ENCODE assay signal across 29 mouse cellular contexts in genomic region chr1:143631337-143631736, GRCm38 (mm10). TPM values are rescaled to one million over a fixed set of nuclear protein-coding genes. Genes with fewer than 3 reads are reported as not detected.
DNase-seq lines count a peak whose midpoint lies in the region; ATAC-seq and TF ChIP-seq lines count a peak whose summit lies in the region.
"Had no signal": no experiment of that assay in that cellular context is flagged by ENCODE, and none has a peak within 500 bp of the region (broad histone marks: within the 10 kb centered on the region; RNA-seq: fewer than 3 reads in every experiment).

No protein-coding gene starts in this region.

- DNase-seq in liver, adult 2 months (ENCODE audit: extremely low read depth, low read depth, low spot score): peak; percentile 49
- DNase-seq in left cerebral cortex, adult 8-10 months (ENCODE audit: low spot score in 2 of 2): no peak
- no peak for DNase-seq in left cerebral cortex, postnatal 36 days (ENCODE audit: low spot score in 2 of 2)
- DNase-seq in left cerebral cortex, adult 9 months (ENCODE audit: low spot score in 2 of 2): no peak
- DNase-seq: adrenal gland, adult 2 months; cerebellum, adult 8-10 months; cerebellum, postnatal 36 days; heart, postnatal 10 days; kidney, adult 2 months; kidney, postnatal 36 days; right cerebral cortex, postnatal 4 days; thymus, adult 2 months; thymus, postnatal 36 days had no signal

- intact Hi-C loops in left cerebral cortex, postnatal 36 days (cut with DNase I): no loop called here

- H3K4me2 ChIP-seq in intestine, embryonic 15.5 days (replicated peaks): no peak overlapping the region
- H3K4me2 ChIP-seq in intestine, postnatal 0 days (replicated peaks; ENCODE audit: low read depth): no peak overlapping the region
- no peak overlapping the region for H3K4me2 ChIP-seq in liver, embryonic 15.5 days
- H3K4me2 ChIP-seq: embryonic facial prominence, embryonic 15.5 days; heart, embryonic 13.5 days; hindbrain, embryonic 14.5 days; limb, embryonic 15.5 days; midbrain, embryonic 13.5 days; neural tube, embryonic 13.5 days had no signal

- ATAC-seq in intestine, embryonic 15.5 days: peak; percentile 55; the same call in 1 of the 2 replicates
- no peak for ATAC-seq in intestine, postnatal 0 days
- peak; percentile 73; the same call in 1 of the 2 replicates for ATAC-seq in liver, embryonic 15.5 days (ENCODE audit: insufficient read depth)
- ATAC-seq: activated CD4-positive, CD25-positive, alpha-beta regulatory T cell, adult 4 months; forebrain, embryonic 14.5 days; midbrain, embryonic 13.5 days had no signal

- no peak for TF ChIP-seq CTCF in intestine, postnatal 0 days (IDR thresholded peaks at IDR 0.05; ENCODE audit: low read depth)
- no peak for TF ChIP-seq CTCF in liver, adult 2 months (IDR thresholded peaks at IDR 0.05; ENCODE audit: low read depth, low read length)

- H3K9me3 ChIP-seq in intestine, embryonic 15.5 days: no peaks in the 10 kb centered on the region
- H3K9me3 ChIP-seq in intestine, postnatal 0 days (ENCODE audit: control insufficient read depth): no peaks in the 10 kb centered on the region
- no peaks in the 10 kb centered on the region for H3K9me3 ChIP-seq in liver, embryonic 15.5 days (replicated peaks)
- H3K9me3 ChIP-seq: embryonic facial prominence, embryonic 10.5 days; embryonic facial prominence, embryonic 15.5 days; heart, embryonic 13.5 days; limb, embryonic 10.5 days; limb, embryonic 15.5 days; midbrain, embryonic 13.5 days; neural tube, embryonic 13.5 days had no signal

- H3K4me3 ChIP-seq in intestine, embryonic 15.5 days (replicated peaks): no peak overlapping the region
- H3K4me3 ChIP-seq in intestine, postnatal 0 days (ENCODE audit: low read depth, low read length): no peak overlapping the region
- H3K4me3 ChIP-seq in liver, adult 2 months (ENCODE audit: insufficient read depth, low read depth, low read length): no peak overlapping the region
- H3K4me3 ChIP-seq in liver, embryonic 15.5 days (replicated peaks): no peak overlapping the region
- H3K4me3 ChIP-seq: embryonic facial prominence, embryonic 10.5 days; embryonic facial prominence, embryonic 15.5 days; heart, embryonic 13.5 days; layer of hippocampus, adult 2 months; left cerebral cortex, adult 2 months; limb, embryonic 10.5 days; limb, embryonic 15.5 days; midbrain, embryonic 13.5 days; neural tube, embryonic 13.5 days had no signal

- no peaks in the 10 kb centered on the region; the same call in 1 of the 2 replicates for H3K79me2 ChIP-seq in liver, adult 2 months (ENCODE audit: control insufficient read depth, insufficient read depth, low read length)

- no peaks in the 10 kb centered on the region for H3K27me3 ChIP-seq in intestine, embryonic 15.5 days (replicated peaks)
- H3K27me3 ChIP-seq in intestine, postnatal 0 days (replicated peaks; ENCODE audit: control insufficient read depth, insufficient read depth, low read length): no peaks in the 10 kb centered on the region
- H3K27me3 ChIP-seq in liver, adult 2 months (ENCODE audit: control insufficient read depth, insufficient read depth, low read length): no peaks in the 10 kb centered on the region
- H3K27me3 ChIP-seq in liver, embryonic 15.5 days: no peaks in the 10 kb centered on the region
- H3K27me3 ChIP-seq: embryonic facial prominence, embryonic 15.5 days; heart, embryonic 13.5 days; limb, embryonic 15.5 days; midbrain, embryonic 13.5 days; neural tube, embryonic 13.5 days had no signal

- H3K36me3 ChIP-seq in intestine, embryonic 15.5 days: no peaks in the 10 kb centered on the region
- peaks cover 6% of the 10 kb centered on the region; the same call in 1 of the 2 replicates for H3K36me3 ChIP-seq in intestine, postnatal 0 days (ENCODE audit: control insufficient read depth, insufficient read depth)
- peaks cover 5% of the 10 kb centered on the region for H3K36me3 ChIP-seq in liver, adult 2 months (ENCODE audit: control insufficient read depth, insufficient read depth, low read length)
- H3K36me3 ChIP-seq in liver, embryonic 15.5 days (replicated peaks): peaks cover 9% of the 10 kb centered on the region

- H3K27ac ChIP-seq in intestine, embryonic 15.5 days: no peak overlapping the region
- no peak overlapping the region for H3K27ac ChIP-seq in intestine, postnatal 0 days (ENCODE audit: low read depth, low read length)
- H3K27ac ChIP-seq in liver, adult 2 months (replicated peaks; ENCODE audit: insufficient read depth, low read depth, low read length): no peak overlapping the region
- no peak overlapping the region; the same call in 1 of the 2 replicates for H3K27ac ChIP-seq in liver, embryonic 15.5 days (replicated peaks)
- H3K27ac ChIP-seq: embryonic facial prominence, embryonic 10.5 days; embryonic facial prominence, embryonic 15.5 days; heart, embryonic 13.5 days; hindbrain, embryonic 14.5 days; layer of hippocampus, adult 2 months; left cerebral cortex, adult 2 months; limb, embryonic 10.5 days; limb, embryonic 15.5 days; macrophage; midbrain, embryonic 13.5 days; neural tube, embryonic 13.5 days had no signal

- no peak for TF ChIP-seq POLR2A in liver, adult 2 months (IDR thresholded peaks at IDR 0.05; ENCODE audit: extremely low read depth, insufficient read depth, low read length)

- 21% methylated on average over 7 of the region's 7 CpGs for WGBS in intestine, embryonic 15.5 days
- 39% methylated on average over 7 of the region's 7 CpGs for WGBS in intestine, postnatal 0 days
- WGBS in liver, adult 2 months: 28% methylated on average over 7 of the region's 7 CpGs
- WGBS in liver, embryonic 15.5 days (ENCODE audit: insufficient replicate concordance): 67% methylated on average over 7 of the region's 7 CpGs

- H3K4me1 ChIP-seq in intestine, embryonic 15.5 days (replicated peaks): no peaks in the 10 kb centered on the region
- H3K4me1 ChIP-seq in intestine, postnatal 0 days (replicated peaks; ENCODE audit: control insufficient read depth, insufficient read depth, low read length): no peaks in the 10 kb centered on the region
- peaks cover 6% of the 10 kb centered on the region; the same call in 1 of the 2 replicates for H3K4me1 ChIP-seq in liver, adult 2 months (ENCODE audit: control insufficient read depth, insufficient read depth, low read length)
- peaks cover 6% of the 10 kb centered on the region; the same call in 1 of the 2 replicates for H3K4me1 ChIP-seq in liver, embryonic 15.5 days (replicated peaks)
- H3K4me1 ChIP-seq: embryonic facial prominence, embryonic 10.5 days; embryonic facial prominence, embryonic 15.5 days; heart, embryonic 13.5 days; limb, embryonic 10.5 days; limb, embryonic 15.5 days; midbrain, embryonic 13.5 days; neural tube, embryonic 13.5 days had no signal

- H3K9ac ChIP-seq in intestine, embryonic 15.5 days: no peak overlapping the region
- H3K9ac ChIP-seq in intestine, postnatal 0 days (ENCODE audit: low read depth, low read length): no peak overlapping the region
- no peak overlapping the region for H3K9ac ChIP-seq in liver, adult 2 months (ENCODE audit: low read depth, low read length)
- H3K9ac ChIP-seq in liver, embryonic 15.5 days: no peak overlapping the region
- H3K9ac ChIP-seq: embryonic facial prominence, embryonic 15.5 days; heart, embryonic 13.5 days; hindbrain, embryonic 14.5 days; limb, embryonic 15.5 days; midbrain, embryonic 13.5 days; neural tube, embryonic 13.5 days had no signal

RNA-seq across cellular contexts. Expression of gene B3galt2, which starts 9.1 kb away (rescaled TPM):
- polyA plus RNA-seq in intestine, embryonic 15.5 days (2015; fragmentation: Nextera tagmentation; extraction: Ambion mirVana): 0.21 and 0.23 TPM in 2 replicates
- polyA plus RNA-seq in intestine, postnatal 0 days (2015; fragmentation: Nextera tagmentation; extraction: Ambion mirVana): 0.14 and 0.17 TPM in 2 replicates
- under 0.01 and 0.07 TPM in 2 replicates for total RNA-seq in liver, adult 2 months (2014; rRNA removed)
- polyA plus RNA-seq in liver, adult 2 months (2012; rRNA removed): not detected in 2 replicates
- 0.07 and 0.08 TPM in 2 replicates for polyA plus RNA-seq in liver, embryonic 15.5 days (2015; fragmentation: Nextera tagmentation; extraction: Ambion mirVana)
- 10 to 100 TPM; 15.1 to 19.3 (median 17.1) TPM for total RNA-seq in left cerebral cortex, adult 8-10 months (2022)
- 10 to 100 TPM; 20.0 to 21.0 TPM for total RNA-seq in left cerebral cortex, postnatal 36 days (2021)
- polyA plus RNA-seq: macrophage had no signal
